Mouse (Mus musculus) cerebellum, adult 18-20 months (tissue): ENCODE measurements around the gene Cyp2j13.
A peak's percentile ranks its signal among the peaks of the same experiment; 100 is the strongest.
"Not testable (repeated sequence)": the region's sequence is repeated elsewhere in the genome, so short reads cannot be mapped to it uniquely, and the experiment has no call there.

Experiments used
- DNase-seq, 2 experiments: peaks; one replicate each; pipeline ENCODE4 v3.0.0; 2021

Gene Cyp2j13

GRCm38 (mm10) chr4:96077261-96078125 is at the start of gene Cyp2j13:
Gene Cyp2j13, minus strand, starts transcription at chr4:96077546.
- peak; percentile 68 to 74 for DNase-seq

- DNase-seq, result no peak
These were observed 19.5 kb upstream of the Cyp2j13 start for GRCm38 (mm10) chr4:96096841-96097240.

GRCm38 (mm10) chr4:96091869-96092268 is 14.5 kb upstream of the Cyp2j13 start:
- DNase-seq, result no peak

GRCm38 (mm10) chr4:96089356-96090048 is 12.2 kb upstream of the Cyp2j13 start:
- not testable (repeated sequence) for DNase-seq

- no peak for DNase-seq
These were observed 962 bp upstream of the Cyp2j13 start for GRCm38 (mm10) chr4:96078308-96078707.

- DNase-seq, result no peak
These were observed 15.3 kb downstream of the Cyp2j13 start for GRCm38 (mm10) chr4:96062045-96062444.

- no peak for DNase-seq
These were observed 17.2 kb downstream of the Cyp2j13 start for GRCm38 (mm10) chr4:96060106-96060505.

GRCm38 (mm10) chr4:96028412-96028811 is 48.9 kb downstream of the Cyp2j13 start:
- peak in 1 of 2 experiments; percentile 4 for DNase-seq

- DNase-seq, result no peak
These were observed 54.5 kb downstream of the Cyp2j13 start for GRCm38 (mm10) chr4:96022803-96023202.

- no peak for DNase-seq
These were observed 60.5 kb downstream of the Cyp2j13 start for GRCm38 (mm10) chr4:96016875-96017274.

- not testable (repeated sequence) for DNase-seq
These were observed 95.1 kb downstream of the Cyp2j13 start for GRCm38 (mm10) chr4:95982221-95982620.
